Mouse (Mus musculus) midbrain, embryonic 14.5 days (tissue): ENCODE results near the gene Tnfsf13. TPM values are rescaled to one million over a fixed set of nuclear protein-coding genes. Genes with fewer than 3 reads are reported as not detected.
"Not testable (repeated sequence)": the region's sequence is repeated elsewhere in the genome, so short reads cannot be mapped to it uniquely, and the experiment has no call there.

Experiments
- ATAC-seq: fragments of 200-750 bp; cut with Nextera tagmentation; 2 replicates; pipeline ENCODE4 v1.8.0; 2017; ENCODE audit warnings: moderate number of reproducible peaks, moderate library complexity; ENCODE audit not compliant: low FRiP score, low TSS enrichment
- DNase-seq: peaks from one replicate; pipeline ENCODE4 v3.0.0-alpha.2; 2015
- H3K27ac ChIP-seq: fragments of 300-500 bp; sonication (generic); replicated peaks from 2 replicates; pipeline ENCODE4 v1.5.1; 2014; ENCODE audit warnings: mild to moderate bottlenecking, low read depth, low read length, moderate library complexity
- H3K27me3 ChIP-seq: fragments of 300-500 bp; sonication (generic); 2 replicates; pipeline ENCODE4 v1.6.1; 2014; ENCODE audit warnings: low read length, control low read depth, mixed read lengths; ENCODE audit not compliant: control insufficient read depth, insufficient read depth
- H3K36me3 ChIP-seq: fragments of 300-500 bp; sonication (generic); 2 replicates; pipeline ENCODE4 v1.6.1; 2014; ENCODE audit warnings: low read length, control low read depth; ENCODE audit not compliant: control insufficient read depth, insufficient read depth
- H3K4me1 ChIP-seq: fragments of 300-500 bp; sonication (generic); 2 replicates; pipeline ENCODE4 v1.6.1; 2014; ENCODE audit warnings: mild to moderate bottlenecking, antibody characterized with exemption, low read length, control low read depth; ENCODE audit not compliant: control insufficient read depth, insufficient read depth
- H3K4me2 ChIP-seq: fragments of 300-500 bp; sonication (generic); 2 replicates; pipeline ENCODE4 v1.6.1; 2014; ENCODE audit warnings: mild to moderate bottlenecking, low read length, moderate library complexity
- H3K4me3 ChIP-seq: fragments of 300-500 bp; sonication (generic); replicated peaks from 2 replicates; pipeline ENCODE4 v1.5.1; 2014; ENCODE audit warnings: low read depth, low read length
- H3K9ac ChIP-seq: fragments of 300-500 bp; sonication (generic); replicated peaks from 2 replicates; pipeline ENCODE4 v1.6.1; 2014; ENCODE audit warnings: mild to moderate bottlenecking, low read length, moderate library complexity
- H3K9me3 ChIP-seq: fragments of 300-500 bp; sonication (generic); 2 replicates; pipeline ENCODE4 v1.6.1; 2016; ENCODE audit warnings: low read length, control low read depth, mixed read lengths; ENCODE audit not compliant: control insufficient read depth
- WGBS: fragments of 180-500 bp; shearing (Covaris S2); extraction: QIAGEN DNeasy Blood & Tissue Kit; methylation state at CpG from one replicate; pipeline ENCODE4 v1.1.7; 2014; 5-methylcytosine and 5-hydroxymethylcytosine counted together
- polyA plus RNA-seq: library from polyadenylated mRNA; unstranded; fragments of >200 nt; fragmentation: Nextera tagmentation; extraction: Ambion mirVana; gene quantifications from 2 replicates; pipeline ENCODE4 v1.2.1, GENCODE M21; 2014

Gene Tnfsf13
- polyA plus RNA-seq = 0.16 and 0.25 TPM in 2 replicates

DNA sequence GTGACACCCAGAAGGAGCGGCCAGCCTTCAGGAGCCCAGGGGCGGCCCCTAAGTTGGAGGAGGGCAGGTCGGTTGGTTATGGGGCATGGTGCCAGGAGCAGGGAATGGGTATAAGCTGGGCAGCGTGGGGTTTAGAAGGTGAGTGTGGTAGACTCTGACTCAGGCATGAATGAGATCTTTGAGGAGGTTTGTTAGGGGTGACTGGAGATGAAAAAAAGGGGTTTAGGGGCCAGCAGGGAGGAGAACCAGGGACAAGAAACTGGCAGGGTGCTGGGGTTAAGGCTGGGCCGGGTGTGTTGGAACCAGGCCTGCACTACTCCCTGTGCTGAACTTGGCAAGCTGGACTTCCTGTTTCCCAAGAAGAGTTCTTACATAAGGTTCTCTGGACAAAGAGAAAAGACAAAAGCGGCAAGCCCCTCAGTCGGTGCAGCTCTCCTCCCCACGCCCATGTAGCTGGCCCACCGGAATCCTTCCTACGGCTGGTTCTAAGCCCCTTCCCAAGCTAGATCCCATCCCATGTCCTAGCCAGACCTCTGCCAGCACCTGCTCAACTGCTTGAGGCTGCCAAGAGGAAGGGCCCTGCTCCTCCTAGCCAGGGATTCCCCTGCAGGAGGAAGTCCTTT lies at the start of gene Tnfsf13:
Tnfsf13 (minus strand) TSS at position 259 of the 623 bp plus-strand sequence.
- Histone ChIP-seq H3K27ac (no peak within 1 kb of the TSS), H3K4me2 (no peak within 1 kb of the TSS), H3K4me1 (peaks cover 13% of the 10 kb centered on the region), H3K27me3 (no peaks in the 10 kb centered on the region), H3K9ac (0 out of 2 replicates have a peak within 1 kb of the TSS, but pooled peaks have one; percentile 21), H3K36me3 (no peaks in the 10 kb centered on the region), H3K4me3 (no peak within 1 kb of the TSS), H3K9me3 (no peaks in the 10 kb centered on the region)
- ATAC-seq (no peak), DNase-seq (no peak)
- 57% methylated on average over 10 of the region's 10 CpGs for WGBS

GRCm38 (mm10) chr11:69731408-69731807 lies 45.8 kb upstream of the Tnfsf13 start:
- H3K36me3 ChIP-seq = peaks cover 34% of the 10 kb centered on the region
- H3K27me3 ChIP-seq, H3K4me3 ChIP-seq, H3K27ac ChIP-seq, H3K4me1 ChIP-seq, H3K9me3 ChIP-seq, H3K9ac ChIP-seq, ATAC-seq, H3K4me2 ChIP-seq, DNase-seq: not testable (repeated sequence)
- 71% methylated on average over 3 of the region's 3 CpGs for WGBS

DNA sequence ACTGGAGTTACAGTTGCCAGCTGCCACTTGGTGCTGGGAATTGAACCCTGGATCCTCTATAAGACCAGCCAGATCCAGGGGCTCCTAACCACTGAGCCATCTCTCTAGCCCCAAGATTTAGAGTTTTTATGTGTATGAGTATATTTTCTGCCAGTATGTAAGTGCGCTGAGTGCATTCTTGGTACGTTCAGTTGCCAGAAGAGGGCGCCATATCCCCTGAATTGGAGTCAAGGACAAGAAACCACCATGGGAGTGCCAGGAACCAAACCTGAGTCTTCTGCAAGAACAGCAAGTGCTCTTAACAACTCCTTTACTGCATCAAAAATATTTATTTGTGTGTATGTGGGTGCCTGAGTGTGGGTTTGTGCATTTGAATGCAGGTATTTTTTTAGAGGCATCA lies 43.5 kb upstream of the Tnfsf13 start:
- Histone ChIP-seq H3K36me3 (peaks cover 11% of the 10 kb centered on the region), H3K27me3 (no peaks in the 10 kb centered on the region), H3K9me3 (no peaks in the 10 kb centered on the region), H3K4me1 (no peaks in the 10 kb centered on the region), H3K4me3 (no peak overlapping the region), H3K27ac (no peak overlapping the region), H3K4me2 (no peak overlapping the region), H3K9ac (no peak overlapping the region)
- DNase-seq (peak; percentile 61), ATAC-seq (no peak)
- WGBS = 16% methylated on average over 3 of the region's 3 CpGs

- Histone ChIP-seq H3K36me3 (no peaks in the 10 kb centered on the region), H3K4me1 (no peaks in the 10 kb centered on the region), H3K4me2 (no peak overlapping the region), H3K9ac (no peak overlapping the region), H3K27me3 (no peaks in the 10 kb centered on the region), H3K27ac (no peak overlapping the region), H3K9me3 (no peaks in the 10 kb centered on the region), H3K4me3 (no peak overlapping the region)
- 36% methylated on average over 5 of the region's 5 CpGs for WGBS
- no peak for ATAC-seq
- no peak for DNase-seq
Observed at GRCm38 (mm10) chr11:69725951-69726350, 40.4 kb upstream of the Tnfsf13 start.

GRCm38 (mm10) chr11:69723074-69723473 lies 37.5 kb upstream of the Tnfsf13 start:
- H3K4me2 ChIP-seq = no peak overlapping the region
- DNase-seq (no peak), ATAC-seq (no peak)
- no peaks in the 10 kb centered on the region for H3K36me3 ChIP-seq
- H3K4me1 ChIP-seq = no peaks in the 10 kb centered on the region
- H3K4me3 ChIP-seq = no peak overlapping the region
- 51% methylated on average over 2 of the region's 2 CpGs for WGBS
- no peaks in the 10 kb centered on the region for H3K9me3 ChIP-seq
- H3K27me3 ChIP-seq = no peaks in the 10 kb centered on the region
- no peak overlapping the region for H3K9ac ChIP-seq
- H3K27ac ChIP-seq = no peak overlapping the region

GRCm38 (mm10) chr11:69720852-69721251 lies 35.3 kb upstream of the Tnfsf13 start:
- Histone ChIP-seq H3K9ac (no peak overlapping the region), H3K36me3 (no peaks in the 10 kb centered on the region), H3K27me3 (no peaks in the 10 kb centered on the region), H3K4me1 (no peaks in the 10 kb centered on the region), H3K27ac (no peak overlapping the region), H3K9me3 (no peaks in the 10 kb centered on the region), H3K4me2 (no peak overlapping the region), H3K4me3 (no peak overlapping the region)
- ATAC-seq (no peak), DNase-seq (no peak)
- 84% methylated on average over 6 of the region's 6 CpGs for WGBS

- H3K4me3 ChIP-seq = no peak overlapping the region
- no peaks in the 10 kb centered on the region for H3K9me3 ChIP-seq
- ATAC-seq (no peak), DNase-seq (no peak)
- no peaks in the 10 kb centered on the region for H3K27me3 ChIP-seq
- H3K27ac ChIP-seq = no peak overlapping the region
- H3K4me1 ChIP-seq = no peaks in the 10 kb centered on the region
- H3K36me3 ChIP-seq = no peaks in the 10 kb centered on the region
- H3K4me2 ChIP-seq = no peak overlapping the region
- WGBS = 73% methylated on average over 6 of the region's 6 CpGs
- H3K9ac ChIP-seq = no peak overlapping the region
Observed at GRCm38 (mm10) chr11:69719423-69719822, 33.8 kb upstream of the Tnfsf13 start.

- H3K9ac ChIP-seq = no peak overlapping the region
- no peak overlapping the region for H3K4me2 ChIP-seq
- H3K4me3 ChIP-seq = no peak overlapping the region
- DNase-seq = no peak
- H3K36me3 ChIP-seq = no peaks in the 10 kb centered on the region
- no peaks in the 10 kb centered on the region for H3K4me1 ChIP-seq
- no peak overlapping the region for H3K27ac ChIP-seq
- no peaks in the 10 kb centered on the region for H3K27me3 ChIP-seq
- 34% methylated on average over 15 of the region's 15 CpGs for WGBS
- no peaks in the 10 kb centered on the region for H3K9me3 ChIP-seq
- no peak for ATAC-seq
Observed at GRCm38 (mm10) chr11:69718661-69719060, 33.1 kb upstream of the Tnfsf13 start.

- Histone ChIP-seq H3K9me3 (no peaks in the 10 kb centered on the region), H3K27ac (no peak overlapping the region), H3K9ac (no peak overlapping the region), H3K4me1 (no peaks in the 10 kb centered on the region), H3K27me3 (no peaks in the 10 kb centered on the region), H3K36me3 (no peaks in the 10 kb centered on the region), H3K4me3 (no peak overlapping the region), H3K4me2 (no peak overlapping the region)
- 60% methylated on average over 4 of the region's 4 CpGs for WGBS
- no peak for DNase-seq
- ATAC-seq = no peak
Observed at GRCm38 (mm10) chr11:69716953-69717352, 31.4 kb upstream of the Tnfsf13 start.
